9 mouse cellular contexts compared by ENCODE assay signal in genomic region chr2:156904976-156905717, GRCm38 (mm10). TPM values are rescaled to one million over a fixed set of nuclear protein-coding genes. Genes with fewer than 3 reads are reported as not detected.
A peak's percentile ranks its signal among the peaks of the same experiment; 100 is the strongest.
DNase-seq lines count a peak whose midpoint lies in the region; ATAC-seq lines count a peak whose summit lies in the region.
"Had no signal": no experiment of that assay in that cellular context is flagged by ENCODE, and none has a peak within 500 bp of the region (broad histone marks: within the 10 kb centered on the region; RNA-seq: fewer than 3 reads in every experiment).

No protein-coding gene starts in this region.

- no peaks in the 10 kb centered on the region for H3K4me1 ChIP-seq in kidney, embryonic 14.5 days (ENCODE audit: control insufficient read depth, insufficient read depth, low read length)
- H3K4me1 ChIP-seq in hindbrain, embryonic 16.5 days (ENCODE audit: control insufficient read depth, insufficient read depth, low read depth, low read length), result no peaks in the 10 kb centered on the region
- H3K4me1 ChIP-seq: liver, embryonic 13.5 days had no signal

- no peak overlapping the region for H3K9ac ChIP-seq in kidney, embryonic 14.5 days (ENCODE audit: low read depth, low read length)
- no peak overlapping the region for H3K9ac ChIP-seq in hindbrain, embryonic 16.5 days (ENCODE audit: low read depth, low read length)
- H3K9ac ChIP-seq: liver, embryonic 13.5 days had no signal

- H3K4me3 ChIP-seq in kidney, embryonic 14.5 days (ENCODE audit: low read length), result no peak overlapping the region
- no peak overlapping the region for H3K4me3 ChIP-seq in hindbrain, embryonic 16.5 days (ENCODE audit: low read length)
- H3K4me3 ChIP-seq: liver, embryonic 13.5 days had no signal

- H3K4me2 ChIP-seq in kidney, embryonic 14.5 days (replicated peaks; ENCODE audit: low read depth, low read length), result no peak overlapping the region
- no peak overlapping the region for H3K4me2 ChIP-seq in hindbrain, embryonic 16.5 days (ENCODE audit: low read length)
- H3K4me2 ChIP-seq: liver, embryonic 13.5 days had no signal

- H3K27me3 ChIP-seq in kidney, embryonic 14.5 days (ENCODE audit: control insufficient read depth, insufficient read depth, low read length), result no peaks in the 10 kb centered on the region
- no peaks in the 10 kb centered on the region for H3K27me3 ChIP-seq in hindbrain, embryonic 16.5 days (replicated peaks; ENCODE audit: control insufficient read depth, insufficient read depth, low read length)
- H3K27me3 ChIP-seq: liver, embryonic 13.5 days had no signal

- 15% methylated on average over 6 of the region's 6 CpGs for WGBS in kidney, embryonic 14.5 days
- WGBS in hindbrain, embryonic 16.5 days, result 33% methylated on average over 6 of the region's 6 CpGs

- intact Hi-C loops in left cerebral cortex, postnatal 36 days (cut with DNase I), result loop anchor here (2.0 to 10.0 kb wide), 3 partner anchors 37 to 190 kb away; no protein-coding TSS in a partner anchor

- no peaks in the 10 kb centered on the region for H3K9me3 ChIP-seq in kidney, embryonic 14.5 days (ENCODE audit: control insufficient read depth, low read length)
- no peaks in the 10 kb centered on the region for H3K9me3 ChIP-seq in hindbrain, embryonic 16.5 days (ENCODE audit: control insufficient read depth, low read length)
- H3K9me3 ChIP-seq: liver, embryonic 13.5 days had no signal

- ATAC-seq in kidney, embryonic 14.5 days (ENCODE audit: low FRiP score, low TSS enrichment), result no peak
- no peak for ATAC-seq in hindbrain, embryonic 16.5 days

- peak; percentile 21 for DNase-seq in kidney, adult 11 months
- peak; percentile 71 for DNase-seq in ZHBTc4 (ENCODE audit: low read depth, low spot score)
- DNase-seq in embryo, embryonic 9.5 days (ENCODE audit: extremely low spot score), result peak; percentile 62
- peak; percentile 59 to 64 for DNase-seq in left cerebral cortex, postnatal 36 days (ENCODE audit: low spot score in 2 of 2)
- peak; percentile 78 for DNase-seq in right cerebral cortex, adult 18-20 months
- DNase-seq in thymus, postnatal 0 days (ENCODE audit: low spot score), result no peak
- DNase-seq: liver, embryonic 13.5 days had no signal

- no peak overlapping the region for H3K27ac ChIP-seq in kidney, embryonic 14.5 days (ENCODE audit: low read depth, low read length)
- peak overlapping the region; percentile 23; the same call in 1 of the 2 replicates for H3K27ac ChIP-seq in hindbrain, embryonic 16.5 days (ENCODE audit: low read depth, low read length)
- H3K27ac ChIP-seq: liver, embryonic 13.5 days had no signal

- H3K36me3 ChIP-seq in kidney, embryonic 14.5 days (ENCODE audit: control insufficient read depth, insufficient read depth, low read length), result no peaks in the 10 kb centered on the region
- H3K36me3 ChIP-seq in hindbrain, embryonic 16.5 days (ENCODE audit: control insufficient read depth, insufficient read depth, low read length), result no peaks in the 10 kb centered on the region
- H3K36me3 ChIP-seq: liver, embryonic 13.5 days had no signal

RNA-seq across cellular contexts. Expression of gene Sla2, which starts 18.2 kb away (rescaled TPM):
- 0.23 and 0.24 TPM in 2 replicates for polyA plus RNA-seq in kidney, embryonic 14.5 days (2014; fragmentation: Nextera tagmentation; extraction: Ambion mirVana)
- 0.21 and 0.25 TPM in 2 replicates for polyA plus RNA-seq in hindbrain, embryonic 16.5 days (2015; fragmentation: Nextera tagmentation; extraction: Ambion mirVana)
- under 1 TPM; 0.45 to 0.57 TPM for total RNA-seq in left cerebral cortex, postnatal 36 days (2021)
- 104 and 115 TPM in 2 replicates for polyA plus RNA-seq in thymus, postnatal 0 days (2015; fragmentation: Nextera tagmentation; extraction: Ambion mirVana)

RNA-seq across cellular contexts. Expression of gene Rab5if, which starts 42.2 kb away (rescaled TPM):
- 199 and 227 TPM in 2 replicates for polyA plus RNA-seq in kidney, embryonic 14.5 days (2014; fragmentation: Nextera tagmentation; extraction: Ambion mirVana)
- 138 and 151 TPM in 2 replicates for polyA plus RNA-seq in hindbrain, embryonic 16.5 days (2015; fragmentation: Nextera tagmentation; extraction: Ambion mirVana)
- total RNA-seq in left cerebral cortex, postnatal 36 days (2021), result 100 to 1,000 TPM in 1 of 2 experiments, 10 to 100 TPM in 1; 89.8 to 102 TPM
- polyA plus RNA-seq in thymus, postnatal 0 days (2015; fragmentation: Nextera tagmentation; extraction: Ambion mirVana), result 178 and 179 TPM in 2 replicates

RNA-seq across cellular contexts. Expression of gene 4930518I15Rik, which starts 47.4 kb away (rescaled TPM):
- polyA plus RNA-seq in kidney, embryonic 14.5 days (2014; fragmentation: Nextera tagmentation; extraction: Ambion mirVana), result 6.4 and 7.4 TPM in 2 replicates
- polyA plus RNA-seq in hindbrain, embryonic 16.5 days (2015; fragmentation: Nextera tagmentation; extraction: Ambion mirVana), result 6.9 and 8.1 TPM in 2 replicates
- total RNA-seq in left cerebral cortex, postnatal 36 days (2021), result 1 to 10 TPM; 1.0 to 4.5 TPM
- 4.3 and 8.4 TPM in 2 replicates for polyA plus RNA-seq in thymus, postnatal 0 days (2015; fragmentation: Nextera tagmentation; extraction: Ambion mirVana)

Comparison
In these comparisons a context has a peak if more than half of its experiments do, and no peak if none do; other contexts are left out.
1. RNA of gene Sla2, which starts 18.2 kb away (polyA plus RNA-seq): 104 to 115 TPM in thymus, postnatal 0 days; 0.23 to 0.24 TPM in kidney, embryonic 14.5 days and 0.21 to 0.25 TPM in hindbrain, embryonic 16.5 days; every median in the first group is over 10 times any median in the second.